Mouse (Mus musculus): Measurements from ENCODE around the gene Gm10309.

Gene Gm10309

GRCm38 (mm10) chr17:86476674-86477073, 28.4 kb downstream of the Gm10309 start:
- DNase-seq (ENCODE audit: low spot score), result peak; percentile 86

- peak; percentile 61 for DNase-seq (ENCODE audit: low spot score)
These were observed 33.3 kb downstream of the Gm10309 start for GRCm38 (mm10) chr17:86471684-86472083.

- no peak for DNase-seq (ENCODE audit: low spot score)
These were observed 34.9 kb downstream of the Gm10309 start for GRCm38 (mm10) chr17:86470160-86470559.

GRCm38 (mm10) chr17:86467967-86468366, 37.1 kb downstream of the Gm10309 start:
- DNase-seq (ENCODE audit: low spot score), result no peak

GRCm38 (mm10) chr17:86467291-86467898, 37.6 kb downstream of the Gm10309 start:
- no peak for DNase-seq (ENCODE audit: low spot score)

GRCm38 (mm10) chr17:86466871-86467270, 38.2 kb downstream of the Gm10309 start:
- no peak for DNase-seq (ENCODE audit: low spot score)

GRCm38 (mm10) chr17:86466412-86466811, 38.6 kb downstream of the Gm10309 start:
- no peak for DNase-seq (ENCODE audit: low spot score)

- DNase-seq (ENCODE audit: low spot score), result no peak
These were observed 39.2 kb downstream of the Gm10309 start for GRCm38 (mm10) chr17:86465865-86466264.

- no peak for DNase-seq (ENCODE audit: low spot score)
These were observed 40.2 kb downstream of the Gm10309 start for GRCm38 (mm10) chr17:86464689-86465363.

GRCm38 (mm10) chr17:86464197-86464596, 40.8 kb downstream of the Gm10309 start:
- DNase-seq (ENCODE audit: low spot score), result no peak

- no peak for DNase-seq (ENCODE audit: low spot score)
These were observed 41.7 kb downstream of the Gm10309 start for GRCm38 (mm10) chr17:86463369-86463768.

GRCm38 (mm10) chr17:86460645-86461430, 44.2 kb downstream of the Gm10309 start:
- DNase-seq (ENCODE audit: low spot score), result no peak

GRCm38 (mm10) chr17:86458302-86458980, 46.6 kb downstream of the Gm10309 start:
- DNase-seq (ENCODE audit: low spot score), result no peak

- DNase-seq (ENCODE audit: low spot score), result no peak
These were observed 48.5 kb downstream of the Gm10309 start for GRCm38 (mm10) chr17:86456512-86456911.

- DNase-seq (ENCODE audit: low spot score), result no peak
These were observed 50.7 kb downstream of the Gm10309 start for GRCm38 (mm10) chr17:86454351-86454706.

- no peak for DNase-seq (ENCODE audit: low spot score)
These were observed 51.2 kb downstream of the Gm10309 start for GRCm38 (mm10) chr17:86453673-86454350.

GRCm38 (mm10) chr17:86452934-86453333, 52.1 kb downstream of the Gm10309 start:
- no peak for DNase-seq (ENCODE audit: low spot score)

All from lung, postnatal 25 days (tissue).